Mouse (Mus musculus): Measurements from ENCODE around the gene Izumo3.
"Not testable (repeated sequence)": the region's sequence is repeated elsewhere in the genome, so short reads cannot be mapped to it uniquely, and the experiment has no call there.

Gene Izumo3

GRCm38 (mm10) chr4:92147134-92147533 lies at the start of gene Izumo3:
TSS of gene Izumo3 (minus strand) at chr4:92147234.
- DNase-seq (ENCODE audit: low read depth in 1 of 2, low spot score in 2 of 2) = no peak

GRCm38 (mm10) chr4:92191649-92192048 lies 44.6 kb upstream of the Izumo3 start, which contains the start of gene Gm12666:
TSS of gene Gm12666 (minus strand) at chr4:92191749.
- not testable (repeated sequence) for DNase-seq (ENCODE audit: low read depth in 1 of 2, low spot score in 2 of 2)

- DNase-seq (ENCODE audit: low read depth in 1 of 2, low spot score in 2 of 2) = no peak
These were observed 5.6 kb upstream of the Izumo3 start for GRCm38 (mm10) chr4:92152646-92153045.

GRCm38 (mm10) chr4:92111390-92111988 lies 35.5 kb downstream of the Izumo3 start:
- no peak for DNase-seq (ENCODE audit: low read depth in 1 of 2, low spot score in 2 of 2)

GRCm38 (mm10) chr4:92097386-92097785 lies 49.6 kb downstream of the Izumo3 start:
- DNase-seq (ENCODE audit: low read depth in 1 of 2, low spot score in 2 of 2) = no peak

- no peak for DNase-seq (ENCODE audit: low read depth in 1 of 2, low spot score in 2 of 2)
These were observed 51.1 kb downstream of the Izumo3 start for GRCm38 (mm10) chr4:92095951-92096350.
